Mouse (Mus musculus): ENCODE measurements around the gene Zbtb38. TPM values are rescaled to one million over a fixed set of nuclear protein-coding genes. Genes with fewer than 3 reads are reported as not detected.

Zbtb38 gene
- total and polyA plus RNA-seq, 3 experiments = 3.7 to 38.2 (median 37.6) TPM

- no peak for ATAC-seq (ENCODE audit: extremely low read depth, insufficient number of reproducible peaks, low FRiP score, poor library complexity, severe bottlenecking)
- no peak for TF ChIP-seq GATA1 (IDR thresholded peaks at IDR 0.05; ENCODE audit: borderline replicate concordance, low read length)
- H3K9me3 ChIP-seq (replicated peaks) = no peaks in the 10 kb centered on the region
- H3K4me3 ChIP-seq (ENCODE audit: low read depth, low read length) = no peak overlapping the region
- DNase-seq (ENCODE audit: low spot score) = no peak
- peaks cover 20% of the 10 kb centered on the region for H3K27me3 ChIP-seq (ENCODE audit: insufficient read depth, low read length)
- H3K4me1 ChIP-seq (ENCODE audit: insufficient read depth, low read depth, low read length) = peaks cover 21% of the 10 kb centered on the region
- no peaks in the 10 kb centered on the region for H3K36me3 ChIP-seq (replicated peaks)
Measured at GRCm38 (mm10) chr9:96727688-96728087, 24.9 kb downstream of the Zbtb38 start.

- H3K36me3 ChIP-seq (replicated peaks) = no peaks in the 10 kb centered on the region
- TF ChIP-seq CTCF (IDR thresholded peaks at IDR 0.05; ENCODE audit: low read depth, low read length) (no peak), TAL1 (conservative IDR thresholded peaks at IDR 0.05; ENCODE audit: low read depth, low read length) (no peak), GATA2 (IDR thresholded peaks at IDR 0.05; ENCODE audit: borderline replicate concordance, low read depth, low read length) (no peak), GATA1 (IDR thresholded peaks at IDR 0.05; ENCODE audit: borderline replicate concordance, low read length) (no peak), POLR2AphosphoS5 (IDR thresholded peaks at IDR 0.05; ENCODE audit: insufficient replicate concordance, low read depth, low read length) (no peak)
- peaks cover 23% of the 10 kb centered on the region for H3K4me1 ChIP-seq (ENCODE audit: insufficient read depth, low read depth, low read length)
- DNase-seq (ENCODE audit: low spot score) (no peak), ATAC-seq (ENCODE audit: extremely low read depth, insufficient number of reproducible peaks, low FRiP score, poor library complexity, severe bottlenecking) (no peak)
- H3K9me3 ChIP-seq (replicated peaks) = no peaks in the 10 kb centered on the region
- H3K27me3 ChIP-seq (ENCODE audit: insufficient read depth, low read length) = peaks cover 12% of the 10 kb centered on the region
- no peak overlapping the region for H3K4me3 ChIP-seq (ENCODE audit: low read depth, low read length)
Measured at GRCm38 (mm10) chr9:96726336-96727131, 26.1 kb downstream of the Zbtb38 start.

- Histone ChIP-seq H3K9me3 (replicated peaks) (no peaks in the 10 kb centered on the region), H3K27me3 (ENCODE audit: insufficient read depth, low read length) (peaks cover 12% of the 10 kb centered on the region), H3K4me1 (ENCODE audit: insufficient read depth, low read depth, low read length) (peaks cover 25% of the 10 kb centered on the region), H3K36me3 (replicated peaks) (no peaks in the 10 kb centered on the region), H3K4me3 (ENCODE audit: low read depth, low read length) (no peak overlapping the region)
- ATAC-seq (ENCODE audit: extremely low read depth, insufficient number of reproducible peaks, low FRiP score, poor library complexity, severe bottlenecking) (no peak), DNase-seq (ENCODE audit: low spot score) (no peak)
- no peak for TF ChIP-seq POLR2AphosphoS5 (IDR thresholded peaks at IDR 0.05; ENCODE audit: insufficient replicate concordance, low read depth, low read length)
- no peak for TF ChIP-seq GATA2 (IDR thresholded peaks at IDR 0.05; ENCODE audit: borderline replicate concordance, low read depth, low read length)
- no peak for TF ChIP-seq CTCF (IDR thresholded peaks at IDR 0.05; ENCODE audit: low read depth, low read length)
- TF ChIP-seq TAL1 (conservative IDR thresholded peaks at IDR 0.05; ENCODE audit: low read depth, low read length) = no peak
- TF ChIP-seq GATA1 (IDR thresholded peaks at IDR 0.05; ENCODE audit: borderline replicate concordance, low read length) = no peak
Measured at GRCm38 (mm10) chr9:96725582-96726320, 26.9 kb downstream of the Zbtb38 start.

GRCm38 (mm10) chr9:96723650-96724049 lies 29.0 kb downstream of the Zbtb38 start:
- ATAC-seq (ENCODE audit: extremely low read depth, insufficient number of reproducible peaks, low FRiP score, poor library complexity, severe bottlenecking) (0 out of 2 replicates have a peak, but pooled peaks have one; percentile 12), DNase-seq (ENCODE audit: low spot score) (no peak)
- Histone ChIP-seq H3K4me3 (ENCODE audit: low read depth, low read length) (no peak overlapping the region), H3K36me3 (replicated peaks) (no peaks in the 10 kb centered on the region), H3K27me3 (ENCODE audit: insufficient read depth, low read length) (peaks cover 4% of the 10 kb centered on the region; the same call in 1 of the 2 replicates), H3K9me3 (replicated peaks) (no peaks in the 10 kb centered on the region), H3K4me1 (ENCODE audit: insufficient read depth, low read depth, low read length) (peaks cover 39% of the 10 kb centered on the region)
- TF ChIP-seq GATA2 (IDR thresholded peaks at IDR 0.05; ENCODE audit: borderline replicate concordance, low read depth, low read length) = no peak
- TF ChIP-seq TAL1 (conservative IDR thresholded peaks at IDR 0.05; ENCODE audit: low read depth, low read length) = no peak
- no peak for TF ChIP-seq POLR2AphosphoS5 (IDR thresholded peaks at IDR 0.05; ENCODE audit: insufficient replicate concordance, low read depth, low read length)
- TF ChIP-seq GATA1 (IDR thresholded peaks at IDR 0.05; ENCODE audit: borderline replicate concordance, low read length) = no peak

GRCm38 (mm10) chr9:96721163-96721799 lies 31.4 kb downstream of the Zbtb38 start:
- Histone ChIP-seq H3K27me3 (ENCODE audit: insufficient read depth, low read length) (no peaks in the 10 kb centered on the region), H3K4me3 (ENCODE audit: low read depth, low read length) (no peak overlapping the region), H3K4me1 (ENCODE audit: insufficient read depth, low read depth, low read length) (peaks cover 49% of the 10 kb centered on the region), H3K36me3 (replicated peaks) (peaks cover 20% of the 10 kb centered on the region), H3K9me3 (replicated peaks) (no peaks in the 10 kb centered on the region)
- DNase-seq (ENCODE audit: low spot score) (no peak), ATAC-seq (ENCODE audit: extremely low read depth, insufficient number of reproducible peaks, low FRiP score, poor library complexity, severe bottlenecking) (no peak)
- TF ChIP-seq GATA2 (IDR thresholded peaks at IDR 0.05; ENCODE audit: borderline replicate concordance, low read depth, low read length) (no peak), TAL1 (conservative IDR thresholded peaks at IDR 0.05; ENCODE audit: low read depth, low read length) (no peak), POLR2AphosphoS5 (IDR thresholded peaks at IDR 0.05; ENCODE audit: insufficient replicate concordance, low read depth, low read length) (no peak), CTCF (IDR thresholded peaks at IDR 0.05; ENCODE audit: low read depth, low read length) (no peak), GATA1 (IDR thresholded peaks at IDR 0.05; ENCODE audit: borderline replicate concordance, low read length) (no peak)

GRCm38 (mm10) chr9:96720510-96721162 lies 32.0 kb downstream of the Zbtb38 start:
- Histone ChIP-seq H3K27me3 (ENCODE audit: insufficient read depth, low read length) (no peaks in the 10 kb centered on the region), H3K9me3 (replicated peaks) (no peaks in the 10 kb centered on the region), H3K36me3 (replicated peaks) (peaks cover 26% of the 10 kb centered on the region), H3K4me3 (ENCODE audit: low read depth, low read length) (no peak overlapping the region), H3K4me1 (ENCODE audit: insufficient read depth, low read depth, low read length) (peaks cover 53% of the 10 kb centered on the region)
- no peak for ATAC-seq (ENCODE audit: extremely low read depth, insufficient number of reproducible peaks, low FRiP score, poor library complexity, severe bottlenecking)
- DNase-seq (ENCODE audit: low spot score) = no peak
- TF ChIP-seq GATA1 (IDR thresholded peaks at IDR 0.05; ENCODE audit: borderline replicate concordance, low read length) = no peak
- TF ChIP-seq GATA2 (IDR thresholded peaks at IDR 0.05; ENCODE audit: borderline replicate concordance, low read depth, low read length) = no peak
- no peak for TF ChIP-seq POLR2AphosphoS5 (IDR thresholded peaks at IDR 0.05; ENCODE audit: insufficient replicate concordance, low read depth, low read length)
- no peak for TF ChIP-seq CTCF (IDR thresholded peaks at IDR 0.05; ENCODE audit: low read depth, low read length)
- TF ChIP-seq TAL1 (conservative IDR thresholded peaks at IDR 0.05; ENCODE audit: low read depth, low read length) = no peak
